Mouse (Mus musculus) urinary bladder, postnatal 36 days (tissue): ENCODE results near the gene Pafah1b2.

Experiments used
- DNase-seq, 2 experiments: peaks; one replicate each; pipeline ENCODE4 v3.0.0; 2022; ENCODE audit warnings: low spot score in 2 of 2, mixed read lengths in 1 of 2

Pafah1b2 gene

DNA sequence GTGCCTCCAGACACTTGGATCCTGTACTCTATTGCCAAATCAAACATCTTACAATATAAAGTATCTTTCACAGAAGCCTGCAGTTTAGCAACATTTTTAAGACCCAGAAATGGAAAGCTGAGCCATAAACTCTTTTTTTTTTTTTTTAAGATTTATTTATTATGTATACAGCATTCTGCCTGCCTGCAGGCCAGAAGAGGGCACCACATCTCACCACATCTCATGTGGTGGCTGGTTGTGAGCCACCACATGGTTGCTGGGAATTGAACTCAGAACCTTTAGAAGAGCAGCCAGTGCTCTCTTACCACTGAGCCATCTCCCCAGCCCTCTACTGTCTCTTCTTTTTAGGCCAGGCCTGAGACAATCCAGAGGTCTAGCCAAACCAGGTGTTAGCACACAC, 31.2 kb downstream of the Pafah1b2 start:
- DNase-seq = no peak

GRCm38 (mm10) chr9:45980611-45981010, 31.9 kb downstream of the Pafah1b2 start:
- no peak for DNase-seq

DNA sequence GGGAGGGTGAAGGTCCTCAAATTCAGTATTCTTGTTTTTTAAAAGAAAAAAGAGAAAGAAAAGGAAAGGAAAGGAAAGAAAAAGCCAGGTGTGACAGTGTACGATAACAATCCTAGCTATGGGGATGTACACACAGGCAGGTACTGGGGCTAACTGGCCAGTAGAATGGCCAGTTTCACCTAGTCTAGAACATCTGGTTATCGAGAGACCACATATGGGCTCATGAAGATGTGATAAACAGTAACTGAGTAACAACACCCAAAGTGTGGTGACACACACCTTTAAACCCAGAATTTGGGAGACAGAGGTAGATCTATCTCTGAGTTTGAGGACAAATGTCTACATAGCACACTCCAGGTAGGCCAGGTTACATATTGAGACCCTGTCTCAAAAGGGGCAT, 32.7 kb downstream of the Pafah1b2 start:
- no peak for DNase-seq

DNA sequence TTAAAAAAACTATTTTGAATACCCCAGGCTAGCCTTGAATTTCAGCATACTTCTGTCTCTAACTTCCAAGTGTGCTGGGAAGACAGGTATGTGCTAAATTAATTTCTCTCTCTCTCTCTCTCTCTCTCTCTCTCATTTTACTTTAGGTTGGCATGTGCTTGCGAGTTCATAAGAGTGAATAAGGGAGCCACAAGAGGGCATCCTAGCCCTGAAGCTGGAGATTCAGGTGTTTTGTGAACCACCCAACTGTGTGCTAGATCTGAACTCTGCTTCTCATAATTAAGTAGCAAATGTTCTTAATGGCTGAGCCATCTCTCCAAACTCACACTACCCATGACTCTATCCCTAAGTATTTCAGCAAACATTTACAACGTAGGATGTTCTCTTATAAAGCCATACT, 35.6 kb downstream of the Pafah1b2 start:
- DNase-seq = no peak

DNA sequence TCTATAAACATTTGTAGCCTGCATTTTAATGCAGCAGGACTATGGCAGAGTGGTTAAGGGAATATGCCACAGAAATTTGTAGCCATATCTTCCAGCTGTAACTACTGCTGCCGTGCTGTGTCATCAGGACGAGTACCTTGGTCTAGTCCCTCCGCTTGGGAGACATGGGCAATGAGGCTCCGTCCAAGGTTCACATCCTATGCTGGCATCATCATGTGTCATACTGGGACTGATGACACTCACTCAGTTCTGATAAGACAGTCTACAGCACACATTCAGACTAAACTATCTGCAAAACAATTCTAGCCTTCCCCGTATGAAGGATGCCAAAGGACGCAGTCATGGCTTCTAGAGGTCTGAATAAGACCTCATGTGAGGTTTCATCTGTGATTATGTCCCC, 48.9 kb downstream of the Pafah1b2 start:
- no peak for DNase-seq

DNA sequence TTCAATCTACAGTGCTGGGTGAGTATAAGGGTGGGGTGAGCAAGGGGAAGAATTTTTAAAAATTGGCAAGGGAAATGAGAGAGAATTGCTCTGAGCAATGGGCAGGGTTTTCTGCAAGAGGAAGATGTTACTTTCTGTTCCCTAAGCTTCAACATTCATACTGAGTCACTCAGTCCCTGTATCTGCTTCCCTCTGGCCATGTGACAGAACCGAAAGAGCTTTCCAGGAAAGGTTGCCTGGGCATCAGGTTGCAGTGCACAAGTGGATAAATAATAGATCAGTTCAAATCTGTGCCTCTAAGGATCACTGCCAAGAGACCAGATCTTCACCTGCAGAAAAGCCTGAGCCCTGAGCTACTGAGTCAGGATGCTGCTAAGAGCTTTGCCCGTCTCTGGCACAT, 50.6 kb downstream of the Pafah1b2 start:
- no peak for DNase-seq

GRCm38 (mm10) chr9:45959661-45960060, 52.8 kb downstream of the Pafah1b2 start:
- DNase-seq = no peak

DNA sequence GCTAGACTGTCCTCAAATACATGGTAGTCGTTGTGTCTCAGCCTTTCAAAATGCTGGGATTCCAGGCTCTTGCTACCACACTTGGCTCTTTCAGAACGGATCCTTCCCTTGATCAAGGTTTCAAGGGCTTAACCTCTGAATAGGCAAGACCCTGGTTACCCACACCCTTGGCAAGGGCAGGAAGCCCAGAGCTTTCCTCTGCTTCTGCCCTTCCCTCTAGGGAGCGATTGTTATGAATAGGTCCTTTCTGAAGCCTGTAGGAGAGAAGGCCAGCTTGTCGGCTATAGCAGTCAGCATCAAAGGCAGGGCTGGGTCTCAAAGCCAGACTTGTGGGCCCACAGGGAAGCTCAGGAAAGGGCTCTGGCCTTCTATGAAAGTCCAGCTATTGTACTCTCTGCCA, 53.6 kb downstream of the Pafah1b2 start:
- DNase-seq = no peak

DNA sequence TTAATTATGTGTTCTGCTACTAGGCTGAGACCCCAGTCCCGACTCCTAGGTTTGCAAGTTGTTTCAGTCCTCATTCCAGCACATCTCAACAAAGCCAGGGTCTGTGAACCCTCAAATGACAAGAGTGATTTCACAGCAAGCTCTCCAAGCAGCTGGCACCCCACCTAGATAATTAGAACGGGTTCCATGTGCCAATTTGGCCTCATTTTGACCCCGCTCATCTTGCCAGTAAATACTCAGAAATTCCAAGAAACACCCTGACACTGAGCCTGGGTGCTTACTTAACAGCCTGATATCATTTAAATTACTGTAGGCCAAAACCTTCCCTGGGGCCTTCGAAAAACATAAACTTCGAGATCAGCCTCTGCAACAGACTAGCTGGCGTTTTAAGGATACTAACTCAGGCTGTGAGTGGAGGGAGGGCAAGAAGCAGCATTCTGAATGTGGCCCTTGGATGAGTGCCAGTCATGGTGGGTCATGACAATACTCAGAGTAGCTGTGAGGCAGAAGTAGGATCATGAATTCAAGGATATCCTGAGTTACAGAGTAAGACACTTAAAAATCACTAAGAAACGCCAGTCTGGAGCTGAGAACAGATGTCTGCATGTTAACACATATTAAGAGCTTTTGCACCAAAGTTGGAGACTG, 54.3 kb downstream of the Pafah1b2 start:
- DNase-seq = peak in 1 of 2 experiments; percentile 42

GRCm38 (mm10) chr9:45955107-45955963, 57.2 kb downstream of the Pafah1b2 start, which contains the start of gene Sidt2:
Gene Sidt2 (minus strand): TSS chr9:45955258.
- DNase-seq = peak; percentile 80 to 87

DNA sequence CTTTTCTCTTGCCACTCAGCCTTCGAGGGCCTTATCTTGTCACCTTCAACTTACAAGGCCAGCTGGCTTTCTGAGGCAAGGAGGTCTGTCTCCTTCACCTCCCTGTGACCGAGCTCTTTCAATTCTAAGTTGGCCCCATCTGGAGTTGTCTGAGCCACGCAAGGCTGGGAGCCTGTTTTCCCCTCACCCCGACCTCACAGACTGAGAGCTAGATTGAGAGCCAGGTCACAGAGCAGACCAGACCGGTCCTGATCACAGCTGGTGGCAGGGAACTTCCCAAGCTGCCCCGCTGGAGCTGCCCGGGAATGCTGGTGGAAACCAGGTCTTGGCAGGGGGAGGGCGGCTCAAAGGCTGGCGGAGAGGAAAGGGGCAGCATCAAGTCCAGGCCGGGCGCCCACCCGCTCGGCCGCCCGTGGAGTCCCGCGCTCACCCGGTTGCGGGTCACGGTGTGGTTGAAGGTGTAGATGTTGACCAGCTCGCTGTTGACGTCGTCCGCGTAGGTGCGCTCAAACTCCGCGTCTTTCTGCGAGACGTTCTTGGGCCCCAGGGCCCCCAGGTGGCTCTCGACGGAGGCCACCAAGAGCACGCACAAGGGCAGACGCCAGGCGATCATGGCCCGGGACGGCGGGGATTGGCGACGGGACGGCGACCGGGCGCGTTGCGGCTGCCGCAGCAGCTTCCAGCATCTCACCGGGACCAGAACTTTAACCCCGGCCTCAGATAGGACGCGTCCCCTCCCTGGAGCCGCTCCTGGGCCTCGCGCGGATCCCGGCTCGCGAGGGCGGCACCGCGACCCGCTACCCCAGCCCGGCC, 58.0 kb downstream of the Pafah1b2 start:
- peak; percentile 35 to 42 for DNase-seq

GRCm38 (mm10) chr9:45953511-45954293, 58.8 kb downstream of the Pafah1b2 start:
- peak; percentile 27 to 52 for DNase-seq

- DNase-seq = no peak
These were observed 59.6 kb downstream of the Pafah1b2 start for GRCm38 (mm10) chr9:45952890-45953289.

- DNase-seq = no peak
These were observed 60.4 kb downstream of the Pafah1b2 start for GRCm38 (mm10) chr9:45952057-45952456.

GRCm38 (mm10) chr9:45946872-45947183, 65.7 kb downstream of the Pafah1b2 start:
- no peak for DNase-seq

DNA sequence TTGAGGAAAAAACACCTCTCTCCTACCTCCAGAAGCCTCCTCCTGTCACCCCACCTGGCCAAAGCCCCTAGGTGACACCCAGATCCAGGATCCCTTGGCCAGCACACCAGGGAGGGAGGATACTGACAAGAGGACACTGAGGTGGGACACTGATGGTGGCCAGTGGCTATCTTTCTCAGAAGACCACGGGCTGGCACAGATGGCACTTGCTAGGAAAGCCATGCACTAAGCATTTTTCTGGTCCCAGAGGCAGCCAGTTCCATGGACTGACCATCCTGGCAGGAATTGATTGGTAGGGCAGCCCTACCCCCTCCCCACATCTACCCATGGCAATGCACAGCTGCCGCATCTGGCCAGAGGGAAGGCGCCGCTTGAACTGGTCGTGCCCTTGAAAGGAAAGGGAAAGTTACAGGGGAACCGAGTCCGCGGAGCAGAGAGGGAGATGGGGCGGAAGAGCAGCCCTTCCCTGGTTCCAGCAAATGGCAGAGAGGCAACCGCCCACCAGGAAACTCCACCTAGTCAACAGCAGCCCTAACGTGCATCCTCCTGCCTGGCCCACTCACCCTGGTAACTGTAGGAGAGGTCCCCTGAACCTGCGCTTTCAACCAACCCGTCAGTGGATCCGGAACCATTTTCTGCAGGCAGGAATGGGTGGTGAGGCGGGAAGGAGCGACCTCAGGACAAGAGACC, 66.2 kb downstream of the Pafah1b2 start:
- DNase-seq = no peak

- DNase-seq = no peak
These were observed 66.8 kb downstream of the Pafah1b2 start for GRCm38 (mm10) chr9:45945721-45946120.

DNA sequence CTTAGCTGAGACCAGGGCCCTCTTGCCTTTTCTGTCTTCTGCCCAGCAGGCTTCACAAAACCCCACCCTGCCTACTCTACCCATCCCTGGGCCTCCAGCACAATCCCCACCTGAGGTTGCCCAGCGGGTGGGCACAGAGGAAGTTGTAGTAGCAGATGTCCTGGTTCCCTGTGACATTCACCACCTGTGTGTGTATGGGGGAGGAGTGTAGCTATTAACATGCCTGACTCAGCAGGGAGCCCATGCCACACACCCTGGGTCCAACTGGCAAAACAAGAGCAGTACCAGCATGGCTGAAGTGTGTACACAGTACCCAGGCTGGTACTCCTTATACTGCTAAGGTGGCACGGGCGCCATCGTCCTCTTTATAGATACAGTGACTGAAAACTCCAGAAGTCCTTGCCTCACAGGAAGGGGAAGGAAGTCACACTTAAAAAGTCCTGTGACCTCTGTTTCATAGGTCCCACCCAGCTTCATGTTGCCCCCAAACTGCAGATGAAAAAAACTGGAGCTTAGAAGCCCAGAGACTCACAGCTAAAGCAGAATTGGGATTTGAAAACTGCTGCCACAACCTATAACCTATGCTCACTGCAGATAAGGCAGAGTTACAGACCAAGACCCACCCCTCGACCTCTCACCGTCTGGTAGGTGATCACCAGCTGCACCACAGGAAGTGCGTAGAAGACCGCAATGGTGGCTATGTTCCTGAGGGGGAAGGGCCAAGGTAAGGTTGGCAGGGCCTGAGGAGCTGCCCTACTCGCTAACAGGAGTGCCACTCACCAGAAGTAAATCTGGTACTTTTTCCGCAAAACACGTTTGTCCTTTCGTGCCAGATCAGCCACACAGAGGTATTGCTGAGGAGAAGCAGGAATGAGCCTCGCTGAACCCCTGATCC, 67.7 kb downstream of the Pafah1b2 start:
- DNase-seq = no peak

- DNase-seq = no peak
These were observed 68.6 kb downstream of the Pafah1b2 start for GRCm38 (mm10) chr9:45943628-45944505.
